Mouse (Mus musculus) limb, embryonic 13.5 days (tissue): ENCODE measurements at regions not wholly inside any gene's neighbourhood (a gene's known extent, or its start where the extent isn't known, plus 50 kb on each side); places are given as distances from the start of the nearest gene placed in this dataset. TPM values are rescaled to one million over a fixed set of nuclear protein-coding genes. Genes with fewer than 3 reads are reported as not detected.

Experiments
- ATAC-seq: fragments of 200-750 bp; cut with Nextera tagmentation; 2 replicates; pipeline ENCODE4 v1.8.0; 2017; ENCODE audit warnings: low read depth, moderate number of reproducible peaks, moderate TSS enrichment; ENCODE audit not compliant: low FRiP score
- H3K27ac ChIP-seq: fragments of 300-500 bp; sonication (generic); 2 replicates; pipeline ENCODE4 v1.5.1; 2015; ENCODE audit warnings: inconsistent platforms, mild to moderate bottlenecking, moderate library complexity
- H3K27me3 ChIP-seq: fragments of 300-500 bp; sonication (generic); 2 replicates; pipeline ENCODE4 v1.6.1; 2015; ENCODE audit warnings: mild to moderate bottlenecking, inconsistent platforms
- H3K36me3 ChIP-seq: fragments of 300-500 bp; sonication (generic); 2 replicates; pipeline ENCODE4 v1.6.1; 2015; ENCODE audit warnings: inconsistent platforms, mild to moderate bottlenecking, moderate library complexity
- H3K4me1 ChIP-seq: fragments of 300-500 bp; sonication (generic); 2 replicates; pipeline ENCODE4 v1.6.1; 2015; ENCODE audit warnings: inconsistent platforms
- H3K4me2 ChIP-seq: fragments of 300-500 bp; sonication (generic); replicated peaks from 2 replicates; pipeline ENCODE4 v1.6.1; 2015; ENCODE audit warnings: inconsistent platforms, mild to moderate bottlenecking, moderate library complexity
- H3K4me3 ChIP-seq: fragments of 300-500 bp; sonication (generic); 2 replicates; pipeline ENCODE4 v1.5.1; 2015; ENCODE audit warnings: moderate library complexity, mild to moderate bottlenecking, inconsistent platforms
- H3K9ac ChIP-seq: fragments of 300-500 bp; sonication (generic); 2 replicates; pipeline ENCODE4 v1.6.1; 2015; ENCODE audit warnings: mild to moderate bottlenecking, inconsistent platforms
- H3K9me3 ChIP-seq: fragments of 300-500 bp; sonication (generic); 2 replicates; pipeline ENCODE4 v1.6.1; 2016; ENCODE audit warnings: inconsistent platforms
- WGBS: fragments of 180-500 bp; shearing (Covaris S2); methylation state at CpG from one replicate; pipeline ENCODE4 v1.1.7; 2015; 5-methylcytosine and 5-hydroxymethylcytosine counted together
- microRNA-seq: library from miRNA; unstranded; fragments of <30 nt; microRNA quantifications from one replicate; pipeline ENCODE4, GENCODE M21; 2016

DNA sequence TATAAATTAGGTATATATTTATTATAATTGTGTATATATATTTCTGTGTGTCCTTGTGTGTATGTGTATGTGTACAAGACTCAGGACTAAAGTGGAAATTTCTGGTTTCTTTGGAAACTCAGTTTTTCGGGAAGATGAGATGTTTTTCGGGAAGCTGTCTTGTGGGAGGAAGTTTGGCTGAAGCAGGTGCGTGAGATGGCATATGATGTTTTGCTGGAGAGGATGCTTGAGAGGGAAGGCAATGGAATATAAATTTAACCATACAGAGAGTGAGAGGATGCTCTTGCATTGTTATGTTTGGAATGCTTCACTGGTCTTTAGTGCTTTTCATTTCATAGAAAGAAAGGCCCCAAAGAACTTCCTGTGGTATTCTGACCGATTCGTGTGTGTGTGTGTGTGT, 141.3 kb upstream of the Rgs18 start:
- 93% methylated on average over 5 of the region's 5 CpGs for WGBS
- no peak overlapping the region for H3K4me3 ChIP-seq

DNA sequence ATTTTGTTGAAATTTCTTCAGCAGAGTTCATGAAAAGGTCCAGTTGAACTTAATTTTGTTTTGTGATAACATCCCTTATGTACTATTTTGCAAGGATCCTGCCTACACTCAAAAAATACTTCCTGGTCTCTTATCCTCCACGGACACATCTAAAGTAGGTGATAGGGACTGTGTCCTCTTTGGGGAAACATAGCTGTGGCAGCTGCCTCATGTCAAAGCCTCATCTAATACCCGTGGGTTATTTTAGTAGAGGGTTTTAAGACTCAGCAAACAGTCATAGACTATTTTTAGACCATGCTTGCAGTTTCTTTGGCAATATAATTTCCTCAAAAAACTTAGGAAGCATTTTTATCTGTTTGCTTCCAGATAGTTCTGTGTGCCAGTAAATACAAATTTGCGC, 127.8 kb upstream of the Rgs18 start:
- Histone ChIP-seq H3K9ac (no peak overlapping the region), H3K9me3 (no peaks in the 10 kb centered on the region), H3K27ac (no peak overlapping the region), H3K4me1 (no peaks in the 10 kb centered on the region), H3K27me3 (no peaks in the 10 kb centered on the region), H3K36me3 (no peaks in the 10 kb centered on the region), H3K4me3 (no peak overlapping the region), H3K4me2 (no peak overlapping the region)
- WGBS: 79% methylated on average over 3 of the region's 3 CpGs
- ATAC-seq: no peak

More for the DNA sequence above, 141.3 kb upstream of the Rgs18 start:
- H3K9ac ChIP-seq: no peak overlapping the region
- ATAC-seq: no peak
- H3K36me3 ChIP-seq: no peaks in the 10 kb centered on the region
- no peaks in the 10 kb centered on the region for H3K9me3 ChIP-seq
- no peaks in the 10 kb centered on the region for H3K4me1 ChIP-seq
- H3K4me2 ChIP-seq: no peak overlapping the region
- H3K27me3 ChIP-seq: no peaks in the 10 kb centered on the region
- no peak overlapping the region for H3K27ac ChIP-seq

DNA sequence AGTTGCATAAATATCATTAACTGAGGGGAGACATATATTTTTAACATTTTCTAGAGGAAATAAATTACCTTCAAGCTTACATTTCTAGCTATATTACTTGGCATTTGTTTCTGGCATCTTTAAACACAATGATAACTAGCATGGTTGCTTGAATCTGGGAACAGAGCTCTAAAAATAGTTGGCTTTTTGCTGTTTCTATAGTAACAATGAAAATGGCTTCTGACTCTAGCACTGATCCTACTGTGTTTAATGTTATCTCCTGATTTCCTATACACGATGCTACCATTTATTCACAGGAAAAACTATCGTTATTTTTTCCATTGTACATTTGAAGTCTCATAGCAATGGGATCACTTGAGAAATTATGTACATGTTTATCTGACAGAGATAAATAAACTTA, 108.4 kb upstream of the Rgs18 start:
- Histone ChIP-seq H3K9me3 (no peaks in the 10 kb centered on the region), H3K36me3 (no peaks in the 10 kb centered on the region), H3K4me2 (no peak overlapping the region), H3K4me3 (no peak overlapping the region), H3K27me3 (no peaks in the 10 kb centered on the region), H3K27ac (no peak overlapping the region), H3K9ac (no peak overlapping the region), H3K4me1 (no peaks in the 10 kb centered on the region)
- ATAC-seq: no peak
- 95% methylated on average over 2 of the region's 2 CpGs for WGBS

DNA sequence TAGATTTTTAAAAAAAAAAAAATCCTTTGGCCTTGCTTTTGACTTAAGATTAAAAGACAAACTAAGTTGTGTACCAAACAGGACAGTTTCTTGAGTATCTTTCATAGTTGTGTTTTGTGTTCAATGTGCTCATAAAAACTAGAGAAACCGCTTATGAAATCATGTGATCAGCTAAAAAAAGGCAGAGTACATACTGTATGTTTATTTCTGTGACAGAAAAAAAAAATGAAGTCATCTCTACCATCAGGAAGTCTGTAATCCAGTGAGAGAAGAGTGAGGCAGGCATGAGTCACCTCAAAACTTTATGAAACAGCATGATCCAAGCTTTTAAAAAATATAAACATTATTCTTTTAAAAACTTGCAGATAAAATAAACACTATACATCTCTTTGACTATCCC, 86.9 kb upstream of the Rgs18 start:
- ATAC-seq: no peak
- 76% methylated on average over 1 of the region's 1 CpGs for WGBS
- Histone ChIP-seq H3K27me3 (no peaks in the 10 kb centered on the region), H3K4me1 (no peaks in the 10 kb centered on the region), H3K27ac (no peak overlapping the region), H3K9me3 (no peaks in the 10 kb centered on the region), H3K36me3 (no peaks in the 10 kb centered on the region), H3K4me3 (no peak overlapping the region), H3K4me2 (no peak overlapping the region), H3K9ac (no peak overlapping the region)

Small RNAs in the stretch of these regions (microRNA-seq; reads per million reads assigned to microRNA genes)
- gene Gm25708: not detected
